Mouse (Mus musculus) ES-Bruce4 (cell line): ENCODE results near the gene Jph3.

ENCODE experiments used
- CTCF ChIP-seq: IDR thresholded peaks from one replicate; pipeline ENCODE4 v1.8.1; 2011; ENCODE audit warnings: low read depth, low read length
- EP300 ChIP-seq: IDR thresholded peaks from 2 replicates; pipeline ENCODE4 v1.6.1; 2011; ENCODE audit warnings: low read depth, low read length; ENCODE audit not compliant: insufficient read depth
- POLR2A ChIP-seq: IDR thresholded peaks from one replicate; pipeline ENCODE4 v1.8.1; 2011; ENCODE audit warnings: low read length; ENCODE audit not compliant: insufficient read depth

DNA sequence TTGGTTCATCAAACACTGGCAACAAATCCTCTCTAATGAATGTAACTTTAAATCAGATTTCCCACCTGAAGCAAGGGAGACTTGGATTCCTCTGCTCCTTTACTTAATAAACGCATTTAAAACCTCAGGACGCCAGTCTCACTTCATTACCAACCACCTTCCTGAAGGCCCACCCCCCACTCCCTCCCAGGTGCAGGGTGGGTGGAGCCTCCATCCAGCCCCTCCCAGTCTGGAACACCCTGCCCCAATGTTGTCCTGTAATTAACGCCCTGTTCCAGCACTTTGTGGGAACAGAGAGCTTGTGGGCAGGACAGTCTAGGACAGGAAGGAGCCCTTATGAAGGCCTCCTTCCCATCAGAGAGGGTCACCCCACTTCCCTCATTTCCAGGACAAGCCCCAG lies 64.7 kb downstream of the Jph3 start:
- no peak for TF ChIP-seq CTCF
- TF ChIP-seq POLR2A = no peak
- no peak for TF ChIP-seq EP300
